Mouse (Mus musculus) bone marrow, adult 2 months (tissue): Measurements from ENCODE around the gene Car9. TPM values are rescaled to one million over a fixed set of nuclear protein-coding genes. Genes with fewer than 3 reads are reported as not detected.
A peak's percentile ranks its signal among the peaks of the same experiment; 100 is the strongest.

Source experiments
- H3K27ac ChIP-seq: fragments of 200-500 bp; 2 replicates; pipeline ENCODE4 v1.5.1; 2012; ENCODE audit warnings: low read depth, mild to moderate bottlenecking, control low read depth, inconsistent platforms, low read length; ENCODE audit not compliant: control insufficient read depth, poor library complexity, insufficient read depth
- H3K4me1 ChIP-seq: fragments of 200-500 bp; 2 replicates; pipeline ENCODE4 v1.6.1; 2011; ENCODE audit warnings: low read length; ENCODE audit not compliant: control insufficient read depth, insufficient read depth
- H3K4me3 ChIP-seq: fragments of 200-500 bp; replicated peaks from 2 replicates; pipeline ENCODE3; 2011; ENCODE audit warnings: mild to moderate bottlenecking, low read depth, low read length, control low read depth; ENCODE audit not compliant: control insufficient read depth
- CTCF ChIP-seq: fragments of 200-500 bp; IDR thresholded peaks from 2 replicates; pipeline ENCODE4 v1.5.1; 2011; ENCODE audit warnings: low read length, control low read depth; ENCODE audit not compliant: control insufficient read depth, insufficient read depth
- POLR2A ChIP-seq: fragments of 200-500 bp; IDR thresholded peaks from 2 replicates; pipeline ENCODE4 v1.6.1; 2011; ENCODE audit warnings: low read depth, mild to moderate bottlenecking, control low read depth, low read length, borderline replicate concordance; ENCODE audit not compliant: control insufficient read depth
- WGBS: fragments of 180-500 bp; shearing (Covaris S2); methylation state at CpG from one replicate; pipeline ENCODE4 v1.1.7; 2018; 5-methylcytosine and 5-hydroxymethylcytosine counted together
- polyA plus RNA-seq: library from polyadenylated mRNA; stranded (reverse); fragments of >200 nt; gene quantifications from 2 replicates; pipeline ENCODE4 v1.2.4, GENCODE M21; 2011; ENCODE audit warnings: low replicate concordance; ENCODE audit not compliant: missing spikeins, insufficient read depth, insufficient read length

Gene Car9
- polyA plus RNA-seq, 1 experiment, result 1.5 TPM

DNA sequence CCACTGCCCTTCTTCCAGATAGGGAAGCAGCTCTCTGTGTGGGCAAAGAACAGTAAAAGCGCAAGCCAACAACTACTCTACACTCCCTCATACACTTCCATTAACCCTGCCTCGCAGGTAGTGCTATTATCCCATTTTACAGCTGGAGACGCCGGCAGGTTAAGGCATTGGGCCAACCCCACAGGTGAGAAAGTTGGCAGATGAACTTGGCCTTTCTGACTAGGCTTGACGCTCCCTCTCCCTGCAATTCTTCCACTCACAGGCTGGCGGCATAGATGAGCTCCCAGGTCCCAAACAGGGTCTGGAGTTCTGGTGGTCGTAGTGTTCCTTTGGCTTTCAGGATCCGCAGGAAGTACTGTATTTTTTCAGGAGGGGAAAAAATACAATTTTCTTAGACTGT, 7.8 kb upstream of the Car9 start:
- peak overlapping the region; percentile 93 for H3K4me3 ChIP-seq
- WGBS, result 5% methylated on average over 8 of the region's 8 CpGs
- TF ChIP-seq CTCF, result peak; percentile 39; the same call in 1 of the 2 replicates
- no peak for TF ChIP-seq POLR2A
- peak overlapping the region; percentile 70; the same call in 1 of the 2 replicates for H3K27ac ChIP-seq
- peaks cover 8% of the 10 kb centered on the region for H3K4me1 ChIP-seq

DNA sequence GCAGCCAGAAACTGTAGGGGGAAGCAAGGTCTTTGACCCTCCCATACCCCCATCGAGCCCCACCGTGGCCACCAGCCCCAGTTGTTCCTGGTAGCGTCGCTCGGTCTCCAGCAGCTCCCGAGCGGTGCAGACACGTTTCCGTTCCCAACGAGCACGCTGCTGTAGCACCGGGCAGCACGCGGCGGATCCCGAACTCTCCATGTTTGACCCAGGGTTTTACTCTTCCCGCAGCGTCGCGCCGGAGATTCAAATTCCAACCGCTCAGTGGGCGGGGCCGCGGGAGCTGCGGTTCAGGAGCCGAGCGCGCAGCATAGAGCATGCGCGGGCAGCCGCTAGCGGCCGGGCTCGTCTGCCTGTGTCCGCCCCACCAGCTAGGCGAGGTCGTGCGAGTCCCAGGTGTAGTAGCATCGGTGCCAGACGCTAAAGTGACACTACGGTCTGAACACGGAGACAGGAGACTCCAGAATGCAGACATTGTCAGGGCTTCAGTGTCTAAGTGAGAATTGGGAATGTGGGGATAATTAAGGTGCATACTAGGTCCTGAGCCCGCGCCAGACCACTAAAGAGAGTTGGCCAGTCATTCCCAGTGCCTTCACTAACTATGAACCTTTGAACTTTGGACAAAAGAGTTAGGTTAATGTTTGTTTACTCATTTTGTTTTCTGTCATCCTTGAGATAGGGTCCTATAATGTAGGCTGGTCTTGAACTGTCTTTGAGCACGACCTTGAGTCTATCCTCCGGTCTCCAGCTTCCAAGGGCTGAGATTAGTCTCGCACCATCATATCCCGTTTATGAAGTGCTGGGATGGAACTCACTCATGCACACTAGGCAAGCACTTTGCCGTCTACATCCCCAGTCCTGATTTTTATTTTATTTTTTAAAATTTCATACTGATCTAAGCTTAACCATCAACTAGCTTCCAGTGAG, 7.1 kb upstream of the Car9 start, which contains the start of gene Arhgef39:
Gene Arhgef39 (minus strand): TSS at position 289 of the 927 bp plus-strand sequence.
- Histone ChIP-seq H3K4me3 (peak within 1 kb of the TSS; percentile 93), H3K27ac (peak within 1 kb of the TSS; percentile 70), H3K4me1 (peaks cover 6% of the 10 kb centered on the region)
- WGBS, result 5% methylated on average over 50 of the region's 50 CpGs
- TF ChIP-seq CTCF (no peak), POLR2A (peak; percentile 53; the same call in 1 of the 2 replicates)

DNA sequence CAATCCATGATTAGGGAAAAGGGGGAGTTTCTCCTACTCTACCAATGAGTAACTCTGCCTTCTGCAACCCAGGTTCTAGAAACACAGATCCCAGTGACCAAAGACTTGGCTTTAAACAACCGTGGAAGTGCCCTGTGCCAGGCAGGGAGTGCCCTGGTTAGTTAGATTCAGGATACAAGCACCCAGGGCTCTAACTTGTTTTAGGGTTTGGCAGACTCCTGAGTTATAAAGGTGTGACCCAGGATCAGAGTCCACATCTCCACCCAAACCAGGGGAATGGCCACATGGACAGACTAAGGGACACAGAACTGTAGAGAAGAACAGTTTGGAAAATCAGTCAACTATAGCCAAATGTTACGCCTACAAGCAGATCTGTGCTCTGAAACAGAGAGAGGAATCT, 3.7 kb upstream of the Car9 start:
- 84% methylated on average over 2 of the region's 2 CpGs for WGBS
- H3K27ac ChIP-seq, result no peak overlapping the region
- TF ChIP-seq CTCF (no peak), POLR2A (no peak)

DNA sequence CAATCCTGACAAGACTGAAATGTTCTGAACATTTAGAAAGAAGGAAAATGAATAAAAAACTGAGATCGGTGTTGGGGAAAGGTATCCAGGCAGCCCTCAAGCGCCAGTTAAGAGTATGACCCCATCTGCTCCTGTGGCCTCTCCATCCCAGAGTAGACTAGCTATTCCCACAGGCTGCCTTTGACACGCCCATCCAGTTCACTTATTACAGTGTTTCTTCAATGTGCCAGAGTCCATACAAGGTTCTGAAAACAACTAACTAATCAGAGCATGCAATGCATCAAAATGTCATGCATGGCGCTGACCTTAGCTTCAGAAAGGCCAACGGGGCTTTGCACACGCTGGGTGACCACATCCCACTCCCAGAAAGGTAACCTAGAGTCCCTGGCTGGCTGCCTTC, 3.3 kb upstream of the Car9 start:
- Histone ChIP-seq H3K4me3 (no peak overlapping the region), H3K27ac (no peak overlapping the region), H3K4me1 (peaks cover 4% of the 10 kb centered on the region)
- 74% methylated on average over 6 of the region's 6 CpGs for WGBS
- no peak for TF ChIP-seq CTCF
- no peak for TF ChIP-seq POLR2A

More for the DNA sequence above, 3.7 kb upstream of the Car9 start:
- Histone ChIP-seq H3K4me3 (no peak overlapping the region), H3K4me1 (peaks cover 4% of the 10 kb centered on the region)

DNA sequence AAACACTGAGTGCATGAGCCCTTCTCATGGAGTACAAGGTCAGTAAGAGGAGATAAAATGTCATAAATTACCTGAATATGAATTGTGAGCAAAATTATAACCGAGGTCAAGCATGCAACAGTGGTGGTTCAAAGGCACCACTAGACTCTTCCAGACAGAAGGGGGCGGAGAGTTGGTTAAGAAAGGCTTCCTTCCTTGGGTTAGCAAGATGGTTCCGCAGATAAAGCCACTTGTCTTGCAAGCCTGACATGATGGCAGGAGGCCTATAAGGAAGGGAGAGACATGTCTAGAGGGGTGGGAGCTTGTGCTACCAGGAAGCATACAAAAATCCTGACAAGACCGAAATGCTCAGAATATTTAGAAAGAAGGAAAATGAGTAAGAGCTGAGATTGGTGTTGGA, 2.5 kb upstream of the Car9 start:
- Histone ChIP-seq H3K4me1 (peaks cover 2% of the 10 kb centered on the region), H3K27ac (no peak overlapping the region), H3K4me3 (no peak overlapping the region)
- no peak for TF ChIP-seq POLR2A
- no peak for TF ChIP-seq CTCF
- WGBS, result 11% methylated on average over 4 of the region's 4 CpGs

DNA sequence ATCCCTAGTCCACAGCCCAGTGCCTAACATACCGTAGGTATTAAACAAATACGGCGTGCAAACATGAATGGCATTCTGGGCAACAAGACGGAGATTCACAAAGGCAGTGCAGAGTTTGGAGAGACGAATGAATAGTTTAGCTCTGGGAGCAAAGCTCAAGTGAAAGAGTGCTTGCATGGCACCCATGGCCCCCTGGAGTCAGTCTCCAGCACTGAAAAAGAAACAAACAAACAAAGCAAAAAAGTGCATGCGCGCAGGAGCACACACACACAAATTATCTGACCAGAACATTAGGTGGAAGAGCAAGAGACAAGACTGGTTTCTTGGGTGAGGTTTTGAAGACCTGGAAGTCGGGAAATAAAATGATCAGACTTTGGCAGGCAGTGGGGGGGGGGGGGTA, 692 bp upstream of the Car9 start:
- no peak for TF ChIP-seq CTCF
- TF ChIP-seq POLR2A, result no peak
- H3K27ac ChIP-seq, result no peak overlapping the region
- H3K4me3 ChIP-seq, result no peak overlapping the region
- whole genome bisulfite sequencing, result 85% methylated on average over 8 of the region's 8 CpGs
- no peaks in the 10 kb centered on the region; the same call in 1 of the 2 replicates for H3K4me1 ChIP-seq

DNA sequence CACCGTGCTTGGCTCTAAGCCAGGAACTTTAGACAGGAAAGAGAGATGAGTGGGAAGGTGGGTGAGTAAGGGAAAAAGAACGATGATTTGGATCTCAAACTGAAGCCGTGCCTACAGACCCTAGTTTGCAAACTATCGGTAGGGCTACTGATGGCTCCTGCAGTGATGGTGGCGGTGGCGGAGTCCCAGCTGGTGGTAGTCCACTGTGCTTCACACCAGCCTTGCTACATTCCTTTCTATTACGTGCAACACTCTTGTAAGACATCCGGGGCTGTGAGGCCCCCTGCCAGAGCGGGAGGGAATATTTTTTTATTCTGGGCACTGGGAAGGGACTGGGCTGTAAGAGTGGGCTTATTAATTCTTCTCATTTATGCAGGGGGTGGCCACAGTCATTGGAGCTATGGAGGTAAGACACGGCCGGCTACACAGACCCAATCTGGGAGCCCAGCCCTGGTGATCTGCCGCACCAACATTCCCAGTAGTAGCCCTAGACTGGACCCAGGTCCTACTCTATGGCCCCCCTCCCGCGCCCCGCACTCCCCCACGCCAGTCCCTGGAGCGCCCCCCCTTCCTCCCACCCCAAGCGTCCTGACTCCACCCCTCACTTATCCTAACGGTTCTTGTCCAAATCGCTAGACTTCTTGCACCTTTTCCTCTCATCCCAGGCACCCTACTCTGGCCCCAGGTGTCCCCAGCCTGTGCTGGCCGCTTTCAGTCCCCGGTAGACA, 1.3 kb downstream of the Car9 start:
- WGBS, result 3% methylated on average over 21 of the region's 22 CpGs
- peak overlapping the region; percentile 59; the same call in 1 of the 2 replicates for H3K27ac ChIP-seq

DNA sequence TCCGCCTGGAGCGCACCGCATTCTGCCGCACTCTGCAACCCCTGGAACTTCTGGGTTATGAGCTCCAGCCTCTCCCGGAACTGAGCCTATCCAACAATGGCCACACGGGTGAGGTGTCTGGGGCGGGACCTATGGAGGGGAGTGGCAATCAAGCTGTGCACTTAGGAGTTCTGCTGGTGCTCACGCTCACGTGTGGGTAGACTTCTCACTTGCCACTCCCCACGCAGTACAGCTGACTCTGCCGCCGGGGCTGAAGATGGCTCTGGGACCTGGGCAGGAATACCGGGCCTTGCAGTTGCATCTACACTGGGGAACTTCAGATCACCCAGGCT, 1.9 kb downstream of the Car9 start:
- TF ChIP-seq POLR2A, result peak; percentile 69; the same call in 1 of the 2 replicates
- TF ChIP-seq CTCF, result no peak

More for the DNA sequence above, 1.3 kb downstream of the Car9 start:
- no peaks in the 10 kb centered on the region; the same call in 1 of the 2 replicates for H3K4me1 ChIP-seq
- H3K4me3 ChIP-seq, result peak overlapping the region; percentile 74
- TF ChIP-seq CTCF (no peak), POLR2A (no peak)

More for the DNA sequence above, 1.9 kb downstream of the Car9 start:
- H3K4me3 ChIP-seq, result peak overlapping the region; percentile 74
- 1% methylated on average over 13 of the region's 13 CpGs for WGBS
- H3K4me1 ChIP-seq, result no peaks in the 10 kb centered on the region; the same call in 1 of the 2 replicates
- H3K27ac ChIP-seq, result peak overlapping the region; percentile 59
